Mouse (Mus musculus) inflammation-experienced regulatory T-cells, adult 6 months (primary cell): ENCODE measurements around the gene Pld6. TPM values are rescaled to one million over a fixed set of nuclear protein-coding genes. Genes with fewer than 3 reads are reported as not detected.
"Not testable (repeated sequence)": the region's sequence is repeated elsewhere in the genome, so short reads cannot be mapped to it uniquely, and the experiment has no call there.

ENCODE experiments used
- ATAC-seq: one replicate; pipeline ENCODE4 v1.8.0; 2017
- polyA plus RNA-seq, 3 experiments: library from polyadenylated mRNA; unstranded; fragments of 100-300 nt; shearing (Covaris generic); gene quantifications; one replicate each; pipeline ENCODE4 v1.2.1; 2017

Pld6 gene
- polyA plus RNA-seq, 3 experiments from 2014 or later, result 0.51 TPM; not detected in 2

- no peak for ATAC-seq
Observed at GRCm38 (mm10) chr11:59745851-59746250, 41.6 kb downstream of the Pld6 start.

- ATAC-seq, result no peak
Observed at GRCm38 (mm10) chr11:59744374-59744773, 43.1 kb downstream of the Pld6 start.

GRCm38 (mm10) chr11:59743712-59744111 lies 43.7 kb downstream of the Pld6 start:
- ATAC-seq, result no peak

- no peak for ATAC-seq
Observed at GRCm38 (mm10) chr11:59743307-59743706, 44.1 kb downstream of the Pld6 start.

GRCm38 (mm10) chr11:59741915-59742314 lies 45.5 kb downstream of the Pld6 start:
- ATAC-seq, result no peak

GRCm38 (mm10) chr11:59739996-59740395 lies 47.4 kb downstream of the Pld6 start:
- no peak for ATAC-seq

- no peak for ATAC-seq
Observed at GRCm38 (mm10) chr11:59737250-59737649, 50.2 kb downstream of the Pld6 start.

- ATAC-seq, result not testable (repeated sequence)
Observed at GRCm38 (mm10) chr11:59735938-59736337, 51.5 kb downstream of the Pld6 start.

- no peak for ATAC-seq
Observed at GRCm38 (mm10) chr11:59734335-59734734, 53.1 kb downstream of the Pld6 start.

Other genes starting within 250 kb of the Pld6 start
- gene Nlrp3, start 246.1 kb downstream of the Pld6 start, polyA plus RNA-seq, result not detected
- gene Olfr222, start 211.4 kb downstream of the Pld6 start, polyA plus RNA-seq, result not detected
- not detected for gene Olfr223, start 194.4 kb downstream of the Pld6 start, polyA plus RNA-seq
- gene Mprip, start 126.3 kb downstream of the Pld6 start, polyA plus RNA-seq, result 10 to 100 TPM; 16.4 to 27.3 (median 22.0) TPM
- 10 to 100 TPM; 19.6 to 30.6 (median 23.2) TPM for gene Flcn, start 22.4 kb upstream of the Pld6 start, polyA plus RNA-seq
- 1 to 10 TPM; 6.3 to 8.8 (median 7.6) TPM for gene Nt5m, start 51.8 kb upstream of the Pld6 start, polyA plus RNA-seq
- gene Cops3, start 52.2 kb upstream of the Pld6 start, polyA plus RNA-seq, result 10 to 100 TPM; 75.3 to 89.0 (median 88.4) TPM
- gene Med9, start 160.6 kb upstream of the Pld6 start, polyA plus RNA-seq, result 1 to 10 TPM; 4.0 to 8.1 (median 6.0) TPM
- under 1 TPM in 1 of 3 experiments, not detected in 2; 0.88 TPM for gene Rasd1, start 177.3 kb upstream of the Pld6 start, polyA plus RNA-seq